Mouse (Mus musculus): Measurements from ENCODE around the gene Hsd17b11.

Hsd17b11 gene

GRCm38 (mm10) chr5:104021597-104022378, at the start of gene Hsd17b11:
Gene Hsd17b11, minus strand, starts transcription at chr5:104021919.
- DNase-seq (ENCODE audit: low spot score in 2 of 2) = peak; percentile 27 to 79

GRCm38 (mm10) chr5:104071048-104071447, 49.3 kb upstream of the Hsd17b11 start:
- DNase-seq (ENCODE audit: low spot score in 2 of 2) = no peak

GRCm38 (mm10) chr5:104068751-104069150, 47.0 kb upstream of the Hsd17b11 start:
- no peak for DNase-seq (ENCODE audit: low spot score in 2 of 2)

- no peak for DNase-seq (ENCODE audit: low spot score in 2 of 2)
These were observed 41.2 kb upstream of the Hsd17b11 start for GRCm38 (mm10) chr5:104062773-104063551.

- no peak for DNase-seq (ENCODE audit: low spot score in 2 of 2)
These were observed 40.4 kb upstream of the Hsd17b11 start for GRCm38 (mm10) chr5:104061936-104062772.

GRCm38 (mm10) chr5:104060429-104060828, 38.7 kb upstream of the Hsd17b11 start:
- DNase-seq (ENCODE audit: low spot score in 2 of 2) = no peak

- DNase-seq (ENCODE audit: low spot score in 2 of 2) = no peak
These were observed 37.9 kb upstream of the Hsd17b11 start for GRCm38 (mm10) chr5:104059628-104060027.

GRCm38 (mm10) chr5:104058021-104058420, 36.3 kb upstream of the Hsd17b11 start:
- peak in 1 of 2 experiments; percentile 44 for DNase-seq (ENCODE audit: low spot score in 2 of 2)

GRCm38 (mm10) chr5:104056295-104056694, 34.6 kb upstream of the Hsd17b11 start:
- no peak for DNase-seq (ENCODE audit: low spot score in 2 of 2)

GRCm38 (mm10) chr5:104055816-104056215, 34.1 kb upstream of the Hsd17b11 start:
- DNase-seq (ENCODE audit: low spot score in 2 of 2) = no peak

- no peak for DNase-seq (ENCODE audit: low spot score in 2 of 2)
These were observed 33.2 kb upstream of the Hsd17b11 start for GRCm38 (mm10) chr5:104054938-104055337.

GRCm38 (mm10) chr5:104052956-104053355, 31.2 kb upstream of the Hsd17b11 start:
- DNase-seq (ENCODE audit: low spot score in 2 of 2) = no peak

- no peak for DNase-seq (ENCODE audit: low spot score in 2 of 2)
These were observed 26.4 kb upstream of the Hsd17b11 start for GRCm38 (mm10) chr5:104048139-104048538.

GRCm38 (mm10) chr5:104047200-104048105, 25.7 kb upstream of the Hsd17b11 start:
- DNase-seq (ENCODE audit: low spot score in 2 of 2) = no peak

- DNase-seq (ENCODE audit: low spot score in 2 of 2) = peak; percentile 97 to 98
These were observed 24.8 kb upstream of the Hsd17b11 start, which contains the start of gene Nudt9 for GRCm38 (mm10) chr5:104046256-104047199. Gene Nudt9, plus strand, starts transcription at chr5:104046306.

- no peak for DNase-seq (ENCODE audit: low spot score in 2 of 2)
These were observed 22.0 kb upstream of the Hsd17b11 start for GRCm38 (mm10) chr5:104043704-104044103.

- no peak for DNase-seq (ENCODE audit: low spot score in 2 of 2)
These were observed 21.2 kb upstream of the Hsd17b11 start for GRCm38 (mm10) chr5:104042906-104043305.

- peak in 1 of 2 experiments; percentile 80 for DNase-seq (ENCODE audit: low spot score in 2 of 2)
These were observed 17.6 kb upstream of the Hsd17b11 start for GRCm38 (mm10) chr5:104039154-104039932.

- DNase-seq (ENCODE audit: low spot score in 2 of 2) = no peak
These were observed 15.0 kb upstream of the Hsd17b11 start for GRCm38 (mm10) chr5:104036686-104037085.

Measured in left cerebral cortex, adult 9 months (tissue).